Mouse (Mus musculus) limb, embryonic 11.5 days (tissue): ENCODE measurements around the gene Muc4. TPM values are rescaled to one million over a fixed set of nuclear protein-coding genes. Genes with fewer than 3 reads are reported as not detected.

Source experiments
- ATAC-seq: fragments of 200-750 bp; cut with Nextera tagmentation; 2 replicates; pipeline ENCODE4 v1.8.0; 2017; ENCODE audit warnings: low read depth; ENCODE audit not compliant: insufficient number of reproducible peaks, low FRiP score, low TSS enrichment
- DNase-seq: peaks from one replicate; pipeline ENCODE4 v3.0.0-alpha.2; 2015; ENCODE audit warnings: low spot score
- H3K27ac ChIP-seq: fragments of 300-500 bp; sonication (generic); replicated peaks from 2 replicates; pipeline ENCODE4 v1.5.1; 2014; ENCODE audit warnings: low read depth, mild to moderate bottlenecking, low read length
- H3K27me3 ChIP-seq: fragments of 300-500 bp; sonication (generic); 2 replicates; pipeline ENCODE4 v1.6.1; 2014; ENCODE audit warnings: mild to moderate bottlenecking, low read length, mixed read lengths; ENCODE audit not compliant: control insufficient read depth, insufficient read depth
- H3K36me3 ChIP-seq: fragments of 300-500 bp; sonication (generic); 2 replicates; pipeline ENCODE4 v1.6.1; 2014; ENCODE audit warnings: mild to moderate bottlenecking, low read length, moderate library complexity, mixed read lengths; ENCODE audit not compliant: control insufficient read depth, insufficient read depth
- H3K4me1 ChIP-seq: fragments of 300-500 bp; sonication (generic); 2 replicates; pipeline ENCODE4 v1.6.1; 2014; ENCODE audit warnings: low read length, mixed read lengths; ENCODE audit not compliant: control insufficient read depth, insufficient read depth
- H3K4me2 ChIP-seq: fragments of 300-500 bp; sonication (generic); 2 replicates; pipeline ENCODE4 v1.6.1; 2014; ENCODE audit warnings: low read depth, mild to moderate bottlenecking, moderate library complexity; ENCODE audit not compliant: severe bottlenecking
- H3K4me3 ChIP-seq: fragments of 300-500 bp; sonication (generic); 2 replicates; pipeline ENCODE4 v1.5.1; 2014; ENCODE audit warnings: low read depth, low read length
- H3K9ac ChIP-seq: fragments of 300-500 bp; sonication (generic); 2 replicates; pipeline ENCODE4 v1.6.1; 2014; ENCODE audit warnings: mild to moderate bottlenecking, low read length
- H3K9me3 ChIP-seq: fragments of 300-500 bp; sonication (generic); 2 replicates; pipeline ENCODE4 v1.6.1; 2016; ENCODE audit warnings: low read length; ENCODE audit not compliant: control insufficient read depth
- WGBS: fragments of 180-500 bp; shearing (Covaris S2); extraction: QIAGEN DNeasy Blood & Tissue Kit; methylation state at CpG from one replicate; pipeline ENCODE4 v1.1.7; 2014; 5-methylcytosine and 5-hydroxymethylcytosine counted together
- polyA plus RNA-seq: library from polyadenylated mRNA; unstranded; fragments of >200 nt; fragmentation: Nextera tagmentation; extraction: Ambion mirVana; gene quantifications from 2 replicates; pipeline ENCODE4 v1.2.1, GENCODE M21; 2014

The Muc4 gene
- polyA plus RNA-seq, 1 experiment from 2014 or later = not detected

GRCm38 (mm10) chr16:32713556-32713955 is 22.1 kb upstream of the Muc4 start:
- no peak overlapping the region for H3K4me3 ChIP-seq
- 83% methylated on average over 6 of the region's 6 CpGs for WGBS
- no peak for ATAC-seq
- no peak overlapping the region for H3K9ac ChIP-seq
- H3K4me2 ChIP-seq = no peak overlapping the region
- H3K4me1 ChIP-seq = peaks cover 10% of the 10 kb centered on the region
- DNase-seq = no peak
- no peak overlapping the region for H3K27ac ChIP-seq
- no peaks in the 10 kb centered on the region for H3K9me3 ChIP-seq
- no peaks in the 10 kb centered on the region for H3K27me3 ChIP-seq
- no peaks in the 10 kb centered on the region for H3K36me3 ChIP-seq

- H3K4me2 ChIP-seq = no peak overlapping the region
- no peak for ATAC-seq
- 30% methylated on average over 13 of the region's 13 CpGs for WGBS
- H3K36me3 ChIP-seq = no peaks in the 10 kb centered on the region
- no peaks in the 10 kb centered on the region for H3K27me3 ChIP-seq
- H3K27ac ChIP-seq = no peak overlapping the region
- H3K4me3 ChIP-seq = no peak overlapping the region
- H3K9me3 ChIP-seq = no peaks in the 10 kb centered on the region
- peaks cover 10% of the 10 kb centered on the region for H3K4me1 ChIP-seq
- H3K9ac ChIP-seq = no peak overlapping the region; the same call in 1 of the 2 replicates
- peak; percentile 50 for DNase-seq
Observed at GRCm38 (mm10) chr16:32715364-32715763, 20.3 kb upstream of the Muc4 start.

- 86% methylated on average over 7 of the region's 7 CpGs for WGBS
- H3K4me3 ChIP-seq = no peak overlapping the region
- no peaks in the 10 kb centered on the region for H3K27me3 ChIP-seq
- H3K4me1 ChIP-seq = no peaks in the 10 kb centered on the region
- no peak overlapping the region for H3K9ac ChIP-seq
- DNase-seq (no peak), ATAC-seq (no peak)
- H3K9me3 ChIP-seq = no peaks in the 10 kb centered on the region
- no peaks in the 10 kb centered on the region for H3K36me3 ChIP-seq
- no peak overlapping the region for H3K4me2 ChIP-seq
- no peak overlapping the region for H3K27ac ChIP-seq
Observed at GRCm38 (mm10) chr16:32723163-32723562, 12.5 kb upstream of the Muc4 start.

GRCm38 (mm10) chr16:32723767-32724166 is 11.9 kb upstream of the Muc4 start:
- no peak overlapping the region for H3K4me2 ChIP-seq
- H3K9ac ChIP-seq = no peak overlapping the region
- H3K4me3 ChIP-seq = no peak overlapping the region
- H3K9me3 ChIP-seq = no peaks in the 10 kb centered on the region
- no peak overlapping the region for H3K27ac ChIP-seq
- 75% methylated on average over 4 of the region's 4 CpGs for WGBS
- no peaks in the 10 kb centered on the region for H3K36me3 ChIP-seq
- no peaks in the 10 kb centered on the region for H3K4me1 ChIP-seq
- ATAC-seq (no peak), DNase-seq (no peak)
- no peaks in the 10 kb centered on the region for H3K27me3 ChIP-seq

DNA sequence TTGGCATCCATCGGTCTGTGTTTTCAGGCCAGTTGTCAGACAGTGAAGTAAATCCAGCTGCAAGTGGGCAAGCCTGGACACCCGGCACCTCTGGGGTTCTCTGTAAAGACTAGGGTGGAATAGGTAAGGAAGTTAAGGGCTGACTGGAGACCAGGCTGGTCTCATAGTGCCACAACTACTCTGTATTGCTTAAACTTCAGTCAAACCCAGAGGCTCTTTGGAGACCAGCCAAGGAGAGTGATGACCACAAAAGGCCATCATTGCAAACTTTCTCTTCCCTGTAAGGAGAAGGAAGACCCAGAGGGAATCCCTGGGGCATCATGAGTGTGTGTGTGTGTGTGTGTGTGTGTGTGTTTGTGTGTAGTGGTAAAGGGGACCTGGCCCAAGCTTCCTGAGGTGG is 11.4 kb upstream of the Muc4 start:
- DNase-seq (no peak), ATAC-seq (no peak)
- WGBS = 81% methylated on average over 2 of the region's 2 CpGs
- no peaks in the 10 kb centered on the region for H3K4me1 ChIP-seq
- H3K9ac ChIP-seq = no peak overlapping the region
- H3K9me3 ChIP-seq = no peaks in the 10 kb centered on the region
- H3K4me2 ChIP-seq = no peak overlapping the region
- H3K27ac ChIP-seq = no peak overlapping the region
- no peak overlapping the region for H3K4me3 ChIP-seq
- H3K27me3 ChIP-seq = no peaks in the 10 kb centered on the region
- no peaks in the 10 kb centered on the region for H3K36me3 ChIP-seq

- Histone ChIP-seq H3K27me3 (no peaks in the 10 kb centered on the region), H3K4me1 (no peaks in the 10 kb centered on the region), H3K4me3 (no peak overlapping the region), H3K9me3 (no peaks in the 10 kb centered on the region), H3K4me2 (no peak overlapping the region), H3K36me3 (no peaks in the 10 kb centered on the region), H3K27ac (no peak overlapping the region), H3K9ac (no peak overlapping the region)
- ATAC-seq (no peak), DNase-seq (no peak)
Observed at GRCm38 (mm10) chr16:32726501-32726900, 9.2 kb upstream of the Muc4 start.

DNA sequence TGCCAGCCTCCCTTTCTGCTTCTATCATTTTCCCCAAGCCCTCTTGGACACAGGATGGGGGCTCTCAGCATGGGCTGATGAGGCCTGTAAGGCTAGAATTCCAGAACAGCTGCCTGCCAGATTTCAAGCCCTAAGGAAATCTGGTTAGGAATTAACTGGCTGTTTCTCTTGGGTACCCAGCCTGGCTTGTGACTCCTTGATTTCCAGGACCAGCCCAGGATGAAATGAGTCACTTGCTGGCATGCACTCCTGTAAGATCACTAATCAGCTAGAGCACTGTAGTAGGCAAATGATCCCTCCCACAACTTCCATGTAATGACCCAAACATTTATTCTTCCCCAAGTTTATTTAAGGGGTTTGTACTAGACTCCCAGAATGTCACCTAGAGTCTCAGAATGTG is 7.4 kb upstream of the Muc4 start:
- no peak overlapping the region for H3K27ac ChIP-seq
- DNase-seq (no peak), ATAC-seq (no peak)
- H3K4me3 ChIP-seq = no peak overlapping the region
- H3K27me3 ChIP-seq = no peaks in the 10 kb centered on the region
- H3K9ac ChIP-seq = no peak overlapping the region
- H3K4me1 ChIP-seq = no peaks in the 10 kb centered on the region
- H3K36me3 ChIP-seq = no peaks in the 10 kb centered on the region
- no peak overlapping the region for H3K4me2 ChIP-seq
- no peaks in the 10 kb centered on the region for H3K9me3 ChIP-seq

DNA sequence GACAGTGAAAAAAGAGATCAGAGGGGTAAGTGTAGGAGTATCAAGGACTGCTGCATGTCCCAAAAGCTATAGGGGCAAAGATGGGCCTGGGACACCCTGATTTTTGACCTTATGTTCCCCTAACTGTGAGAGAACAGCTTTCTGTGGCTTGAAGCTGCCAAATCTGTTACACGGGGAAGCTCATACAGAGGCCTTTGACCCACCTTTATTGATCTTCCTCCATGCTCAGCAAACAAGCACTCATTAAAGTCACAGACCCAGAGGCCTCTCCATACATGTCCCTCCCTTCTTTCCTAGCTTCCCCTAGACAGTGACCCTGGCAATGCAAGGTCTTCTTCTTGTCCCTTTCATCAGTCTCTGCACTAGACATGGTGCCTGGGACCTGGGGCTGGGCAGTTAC is 7.0 kb upstream of the Muc4 start:
- Histone ChIP-seq H3K4me1 (no peaks in the 10 kb centered on the region), H3K27me3 (no peaks in the 10 kb centered on the region), H3K9ac (no peak overlapping the region), H3K27ac (no peak overlapping the region), H3K9me3 (no peaks in the 10 kb centered on the region), H3K36me3 (no peaks in the 10 kb centered on the region), H3K4me2 (no peak overlapping the region), H3K4me3 (no peak overlapping the region)
- WGBS = 60% methylated on average over 1 of the region's 1 CpGs
- ATAC-seq = no peak
- no peak for DNase-seq

DNA sequence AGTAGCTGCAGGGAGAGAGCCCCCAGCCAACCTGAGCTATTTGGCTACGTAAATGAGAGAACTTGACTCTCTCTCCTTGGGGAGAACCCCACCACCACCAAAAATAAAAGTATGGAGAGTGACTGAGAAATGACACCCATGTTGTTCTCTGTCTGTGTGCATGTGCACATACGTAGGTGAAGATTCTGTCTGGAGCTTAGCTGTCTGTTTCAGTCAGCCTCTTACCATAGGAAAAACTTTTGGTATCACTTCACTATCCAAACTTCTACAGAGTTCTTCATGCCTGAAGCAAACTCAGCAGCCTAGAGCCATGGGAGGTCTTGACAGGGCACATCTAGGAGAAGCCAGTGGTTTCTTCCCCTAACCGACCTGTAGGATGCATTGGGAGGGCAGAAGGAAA is 2.5 kb upstream of the Muc4 start:
- Histone ChIP-seq H3K27me3 (no peaks in the 10 kb centered on the region), H3K9ac (no peak overlapping the region), H3K4me3 (no peak overlapping the region), H3K9me3 (no peaks in the 10 kb centered on the region), H3K4me1 (no peaks in the 10 kb centered on the region), H3K36me3 (no peaks in the 10 kb centered on the region), H3K4me2 (no peak overlapping the region), H3K27ac (no peak overlapping the region)
- 88% methylated on average over 3 of the region's 3 CpGs for WGBS
- ATAC-seq = no peak
- DNase-seq = no peak
